Mouse (Mus musculus): Measurements from ENCODE around the gene Sphk1. TPM values are rescaled to one million over a fixed set of nuclear protein-coding genes. Genes with fewer than 3 reads are reported as not detected.

Sphk1 gene
- total and polyA plus RNA-seq, 2 experiments: 0.21 to 0.55 TPM

DNA sequence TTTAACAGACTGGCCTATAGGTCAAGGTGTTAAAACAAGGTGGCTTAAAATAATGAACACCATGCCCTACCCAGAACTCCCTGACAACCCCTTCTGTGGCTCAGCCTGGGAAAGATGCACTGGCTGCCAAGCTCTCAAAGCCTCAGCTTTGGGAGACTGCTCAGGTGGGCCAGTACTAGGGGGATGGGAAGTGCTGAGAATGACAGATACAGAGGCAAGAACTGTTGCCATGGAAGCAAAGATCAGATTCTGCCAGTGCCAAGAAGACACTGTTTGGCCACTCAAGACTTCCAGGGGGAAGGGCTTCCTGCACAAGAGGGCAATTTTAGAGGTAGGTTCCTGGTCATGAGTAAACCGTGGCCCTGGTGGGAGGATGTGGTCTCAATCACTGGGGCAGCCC lies 24.8 kb downstream of the Sphk1 start:
- 83% methylated on average over 1 of the region's 1 CpGs for WGBS
- TF ChIP-seq POLR2A (IDR thresholded peaks at IDR 0.05; ENCODE audit: extremely low read depth, insufficient read depth, low read length) (no peak), CTCF (IDR thresholded peaks at IDR 0.05; ENCODE audit: low read depth, low read length) (no peak)
- no peak for DNase-seq (ENCODE audit: extremely low read depth, low read depth, low spot score)
- H3K27me3 ChIP-seq (ENCODE audit: control insufficient read depth, insufficient read depth, low read length): no peaks in the 10 kb centered on the region
- H3K9ac ChIP-seq (ENCODE audit: low read depth, low read length): no peak overlapping the region
- peaks cover 7% of the 10 kb centered on the region for H3K4me1 ChIP-seq (ENCODE audit: control insufficient read depth, insufficient read depth, low read length)
- H3K79me2 ChIP-seq (ENCODE audit: control insufficient read depth, insufficient read depth, low read length): peaks cover 11% of the 10 kb centered on the region; the same call in 1 of the 2 replicates
- H3K4me3 ChIP-seq (ENCODE audit: insufficient read depth, low read depth, low read length): no peak overlapping the region
- no peaks in the 10 kb centered on the region for H3K36me3 ChIP-seq (ENCODE audit: control insufficient read depth, insufficient read depth, low read length)
- H3K27ac ChIP-seq (replicated peaks; ENCODE audit: insufficient read depth, low read depth, low read length): no peak overlapping the region

DNA sequence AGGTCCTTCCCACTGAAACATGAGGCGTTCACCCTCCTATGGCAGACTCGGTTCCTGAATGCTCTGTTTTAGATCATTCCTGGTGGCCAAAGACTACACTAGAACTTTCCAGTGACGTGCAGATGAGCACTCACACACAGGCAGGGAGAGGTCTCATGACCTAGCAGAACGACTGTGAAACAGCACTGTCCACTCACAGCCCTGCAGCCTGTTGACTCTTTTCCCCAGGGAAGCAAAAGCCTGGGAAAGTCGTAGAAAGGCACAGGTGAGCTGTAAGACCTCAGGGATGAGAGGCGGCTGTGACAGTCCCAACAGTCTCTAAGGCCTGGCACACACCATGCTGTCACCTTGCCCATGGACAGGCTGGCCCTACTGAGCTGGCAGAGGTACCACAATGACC lies 25.6 kb downstream of the Sphk1 start:
- no peak overlapping the region for H3K4me3 ChIP-seq (ENCODE audit: insufficient read depth, low read depth, low read length)
- H3K79me2 ChIP-seq (ENCODE audit: control insufficient read depth, insufficient read depth, low read length): peaks cover 11% of the 10 kb centered on the region; the same call in 1 of the 2 replicates
- H3K27ac ChIP-seq (replicated peaks; ENCODE audit: insufficient read depth, low read depth, low read length): no peak overlapping the region
- WGBS: 65% methylated on average over 6 of the region's 6 CpGs
- no peaks in the 10 kb centered on the region for H3K36me3 ChIP-seq (ENCODE audit: control insufficient read depth, insufficient read depth, low read length)
- H3K27me3 ChIP-seq (ENCODE audit: control insufficient read depth, insufficient read depth, low read length): no peaks in the 10 kb centered on the region
- H3K9ac ChIP-seq (ENCODE audit: low read depth, low read length): no peak overlapping the region
- TF ChIP-seq CTCF (IDR thresholded peaks at IDR 0.05; ENCODE audit: low read depth, low read length) (no peak), POLR2A (IDR thresholded peaks at IDR 0.05; ENCODE audit: extremely low read depth, insufficient read depth, low read length) (no peak)
- no peaks in the 10 kb centered on the region for H3K4me1 ChIP-seq (ENCODE audit: control insufficient read depth, insufficient read depth, low read length)
- no peak for DNase-seq (ENCODE audit: extremely low read depth, low read depth, low spot score)

DNA sequence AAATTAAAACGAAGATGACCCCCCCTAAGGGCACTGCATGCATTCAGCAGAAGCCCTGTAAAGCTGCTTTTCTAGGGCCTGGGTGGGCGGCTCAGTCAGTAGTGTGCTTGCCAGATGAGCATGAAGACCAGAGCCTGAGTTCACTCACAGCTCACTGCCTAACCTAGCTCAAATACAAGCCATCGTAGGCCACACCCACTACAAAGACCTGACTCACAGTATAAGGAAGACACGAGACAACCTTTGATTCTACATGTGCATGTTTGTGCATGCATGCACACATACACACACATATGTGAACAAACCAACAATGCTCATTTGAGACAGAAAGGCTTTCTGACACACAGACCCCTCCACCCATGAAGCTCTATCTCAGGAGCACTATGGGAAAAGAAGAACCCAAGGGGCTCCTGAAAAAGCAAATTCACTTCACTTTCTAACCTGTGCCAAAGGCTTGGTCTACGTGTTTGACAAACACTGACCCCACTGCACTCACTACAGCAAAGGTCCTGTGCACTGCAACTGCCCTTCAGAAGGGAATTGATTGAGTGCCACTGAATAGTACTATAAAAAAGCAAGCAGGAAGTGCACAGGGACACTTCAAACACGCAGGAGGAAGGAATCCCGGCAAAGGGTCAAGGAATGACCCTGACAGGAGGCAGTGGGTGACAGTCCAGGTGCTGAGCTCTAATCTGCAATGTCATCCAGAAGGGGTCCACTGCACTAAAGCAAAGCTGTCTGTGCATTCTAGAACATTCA lies 34.7 kb downstream of the Sphk1 start:
- H3K36me3 ChIP-seq (ENCODE audit: control insufficient read depth, insufficient read depth, low read length): no peaks in the 10 kb centered on the region
- WGBS: 46% methylated on average over 7 of the region's 7 CpGs
- TF ChIP-seq CTCF (IDR thresholded peaks at IDR 0.05; ENCODE audit: low read depth, low read length): no peak
- TF ChIP-seq POLR2A (IDR thresholded peaks at IDR 0.05; ENCODE audit: extremely low read depth, insufficient read depth, low read length): no peak
- no peak overlapping the region for H3K27ac ChIP-seq (replicated peaks; ENCODE audit: insufficient read depth, low read depth, low read length)
- no peak overlapping the region for H3K4me3 ChIP-seq (ENCODE audit: insufficient read depth, low read depth, low read length)
- H3K79me2 ChIP-seq (ENCODE audit: control insufficient read depth, insufficient read depth, low read length): peaks cover 39% of the 10 kb centered on the region; the same call in 1 of the 2 replicates
- H3K4me1 ChIP-seq (ENCODE audit: control insufficient read depth, insufficient read depth, low read length): no peaks in the 10 kb centered on the region; the same call in 1 of the 2 replicates
- no peaks in the 10 kb centered on the region for H3K27me3 ChIP-seq (ENCODE audit: control insufficient read depth, insufficient read depth, low read length)
- DNase-seq (ENCODE audit: extremely low read depth, low read depth, low spot score): no peak
- no peak overlapping the region for H3K9ac ChIP-seq (ENCODE audit: low read depth, low read length)

DNA sequence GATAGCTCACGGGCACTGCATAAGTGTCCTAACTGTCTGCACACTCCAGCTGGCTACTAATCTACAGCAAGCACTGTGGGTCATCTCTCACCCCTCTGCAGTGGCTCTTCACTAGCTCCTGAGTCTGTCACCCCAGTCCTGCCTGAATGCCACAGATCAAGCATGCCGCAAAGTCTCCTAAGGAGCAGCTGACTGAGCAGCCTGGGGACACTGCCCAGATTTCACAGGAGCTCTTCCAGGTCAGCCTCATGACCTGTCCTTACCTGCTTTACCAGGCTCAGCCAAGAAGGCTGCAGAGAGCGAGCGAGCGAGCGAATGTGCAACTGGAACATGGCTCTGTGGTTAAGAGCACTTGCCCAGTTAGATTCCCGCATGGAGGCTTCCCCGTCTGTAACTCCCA lies 36.8 kb downstream of the Sphk1 start:
- Histone ChIP-seq H3K79me2 (ENCODE audit: control insufficient read depth, insufficient read depth, low read length) (peaks cover 50% of the 10 kb centered on the region; the same call in 1 of the 2 replicates), H3K4me3 (ENCODE audit: insufficient read depth, low read depth, low read length) (no peak overlapping the region), H3K27me3 (ENCODE audit: control insufficient read depth, insufficient read depth, low read length) (no peaks in the 10 kb centered on the region), H3K4me1 (ENCODE audit: control insufficient read depth, insufficient read depth, low read length) (no peaks in the 10 kb centered on the region; the same call in 1 of the 2 replicates), H3K36me3 (ENCODE audit: control insufficient read depth, insufficient read depth, low read length) (no peaks in the 10 kb centered on the region), H3K9ac (ENCODE audit: low read depth, low read length) (no peak overlapping the region), H3K27ac (replicated peaks; ENCODE audit: insufficient read depth, low read depth, low read length) (no peak overlapping the region)
- no peak for TF ChIP-seq POLR2A (IDR thresholded peaks at IDR 0.05; ENCODE audit: extremely low read depth, insufficient read depth, low read length)
- TF ChIP-seq CTCF (IDR thresholded peaks at IDR 0.05; ENCODE audit: low read depth, low read length): no peak
- no peak for DNase-seq (ENCODE audit: extremely low read depth, low read depth, low spot score)
- WGBS: 96% methylated on average over 8 of the region's 8 CpGs

DNA sequence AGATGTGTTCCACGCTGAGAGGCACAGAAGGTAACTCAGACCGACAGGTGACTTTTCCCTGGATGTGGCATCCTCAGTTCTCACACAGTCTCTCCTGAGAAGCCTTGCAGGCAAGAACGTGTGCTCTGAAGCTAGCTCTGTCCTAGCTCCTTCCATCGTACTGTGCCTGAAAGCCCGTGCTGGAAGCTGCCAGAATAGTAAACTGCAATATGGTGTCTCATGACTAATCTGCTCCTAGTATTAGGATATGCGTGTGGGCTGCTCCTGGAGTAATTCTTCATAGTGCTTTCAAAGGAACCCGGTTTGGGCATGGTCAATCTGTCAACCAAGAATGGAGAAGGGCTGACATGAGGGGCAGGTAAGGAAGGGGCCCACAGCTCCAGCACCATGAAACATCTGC lies 40.1 kb downstream of the Sphk1 start:
- no peak for DNase-seq (ENCODE audit: extremely low read depth, low read depth, low spot score)
- TF ChIP-seq CTCF (IDR thresholded peaks at IDR 0.05; ENCODE audit: low read depth, low read length): no peak
- no peak for TF ChIP-seq POLR2A (IDR thresholded peaks at IDR 0.05; ENCODE audit: extremely low read depth, insufficient read depth, low read length)
- Histone ChIP-seq H3K79me2 (ENCODE audit: control insufficient read depth, insufficient read depth, low read length) (peaks cover 38% of the 10 kb centered on the region), H3K27ac (replicated peaks; ENCODE audit: insufficient read depth, low read depth, low read length) (no peak overlapping the region), H3K36me3 (ENCODE audit: control insufficient read depth, insufficient read depth, low read length) (no peaks in the 10 kb centered on the region), H3K4me1 (ENCODE audit: control insufficient read depth, insufficient read depth, low read length) (no peaks in the 10 kb centered on the region), H3K4me3 (ENCODE audit: insufficient read depth, low read depth, low read length) (no peak overlapping the region), H3K9ac (ENCODE audit: low read depth, low read length) (no peak overlapping the region), H3K27me3 (ENCODE audit: control insufficient read depth, insufficient read depth, low read length) (no peaks in the 10 kb centered on the region)
- WGBS: 96% methylated on average over 7 of the region's 7 CpGs
